Mouse (Mus musculus) embryonic facial prominence, embryonic 13.5 days (tissue): ENCODE results near the gene Rbbp8nl. TPM values are rescaled to one million over a fixed set of nuclear protein-coding genes. Genes with fewer than 3 reads are reported as not detected.
A peak's percentile ranks its signal among the peaks of the same experiment; 100 is the strongest.

Source experiments
- ATAC-seq: fragments of 200-750 bp; cut with Nextera tagmentation; 2 replicates; pipeline ENCODE4 v1.8.0; 2017; ENCODE audit warnings: low read depth; ENCODE audit not compliant: insufficient number of reproducible peaks, insufficient read depth, low FRiP score, low TSS enrichment
- H3K27ac ChIP-seq: fragments of 300-500 bp; sonication (generic); 2 replicates; pipeline ENCODE4 v1.5.1; 2015; ENCODE audit warnings: moderate library complexity, mild to moderate bottlenecking, inconsistent platforms
- H3K27me3 ChIP-seq: fragments of 300-500 bp; sonication (generic); 2 replicates; pipeline ENCODE4 v1.6.1; 2015; ENCODE audit warnings: mild to moderate bottlenecking, inconsistent platforms
- H3K36me3 ChIP-seq: fragments of 300-500 bp; sonication (generic); 2 replicates; pipeline ENCODE4 v1.6.1; 2015; ENCODE audit warnings: mild to moderate bottlenecking, inconsistent platforms
- H3K4me1 ChIP-seq: fragments of 300-500 bp; sonication (generic); 2 replicates; pipeline ENCODE4 v1.6.1; 2015; ENCODE audit warnings: inconsistent platforms
- H3K4me2 ChIP-seq: fragments of 300-500 bp; sonication (generic); 2 replicates; pipeline ENCODE4 v1.6.1; 2015; ENCODE audit warnings: moderate library complexity, mild to moderate bottlenecking, inconsistent platforms
- H3K4me3 ChIP-seq: fragments of 300-500 bp; sonication (generic); 2 replicates; pipeline ENCODE4 v1.5.1; 2015; ENCODE audit warnings: mild to moderate bottlenecking, inconsistent platforms
- H3K9ac ChIP-seq: fragments of 300-500 bp; sonication (generic); 2 replicates; pipeline ENCODE4 v1.6.1; 2015; ENCODE audit warnings: mild to moderate bottlenecking, inconsistent platforms
- H3K9me3 ChIP-seq: fragments of 300-500 bp; sonication (generic); 2 replicates; pipeline ENCODE4 v1.6.1; 2016; ENCODE audit warnings: inconsistent platforms
- WGBS: fragments of 180-500 bp; shearing (Covaris S2); methylation state at CpG from one replicate; pipeline ENCODE4 v1.1.7; 2015; ENCODE audit warnings: mixed read lengths; 5-methylcytosine and 5-hydroxymethylcytosine counted together
- polyA plus RNA-seq: library from polyadenylated mRNA; unstranded; fragments of >200 nt; fragmentation: Nextera tagmentation; extraction: Ambion mirVana; gene quantifications from 2 replicates; pipeline ENCODE4 v1.2.1, GENCODE M21; 2015

Gene Rbbp8nl
- 1.6 and 1.7 TPM in 2 replicates for polyA plus RNA-seq

DNA sequence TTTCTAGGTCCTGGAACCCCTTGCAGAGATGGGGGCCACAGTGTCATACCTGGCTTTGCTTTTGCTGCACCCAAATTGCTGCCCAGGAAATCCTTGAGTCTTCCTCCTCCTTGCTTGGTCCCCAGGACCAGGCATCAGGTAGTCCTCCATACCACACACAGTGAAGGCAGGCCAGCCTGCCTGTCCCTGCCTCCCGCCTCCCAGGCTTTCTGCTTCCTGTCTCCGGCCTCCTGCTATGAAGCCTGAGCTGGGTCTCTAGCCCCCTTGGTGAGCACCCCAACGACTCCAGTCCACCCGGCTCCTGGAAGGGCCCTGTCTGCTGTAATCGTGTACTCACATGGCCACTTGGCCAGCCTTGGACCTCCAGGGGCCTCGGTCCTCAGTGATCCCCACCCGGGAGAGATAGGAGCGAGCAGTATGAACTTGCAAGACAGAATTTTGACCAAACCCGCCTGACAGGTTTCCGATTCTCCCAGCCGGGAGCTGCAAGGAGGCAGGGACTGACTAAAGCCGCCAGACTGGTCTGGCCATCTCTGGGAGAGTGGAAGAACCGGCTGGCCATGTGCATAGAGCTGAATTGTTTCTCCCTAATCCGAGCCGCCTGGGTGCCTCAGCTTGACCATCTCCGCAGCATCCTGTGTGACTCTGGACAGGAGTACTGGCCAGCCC, at the start of gene Rbbp8nl:
Gene Rbbp8nl (minus strand): TSS at position 440 of the 669 bp plus-strand sequence.
- H3K4me3 ChIP-seq: peak within 1 kb of the TSS; percentile 25
- WGBS: 20% methylated on average over 16 of the region's 16 CpGs
- H3K9ac ChIP-seq: peak within 1 kb of the TSS; percentile 52
- ATAC-seq: peak; percentile 34; the same call in 1 of the 2 replicates
- H3K4me2 ChIP-seq: peak within 1 kb of the TSS; percentile 46
- no peaks in the 10 kb centered on the region for H3K9me3 ChIP-seq
- H3K27me3 ChIP-seq: no peaks in the 10 kb centered on the region
- H3K36me3 ChIP-seq: no peaks in the 10 kb centered on the region
- H3K27ac ChIP-seq: peak within 1 kb of the TSS; percentile 74
- peaks cover 13% of the 10 kb centered on the region; the same call in 1 of the 2 replicates for H3K4me1 ChIP-seq

DNA sequence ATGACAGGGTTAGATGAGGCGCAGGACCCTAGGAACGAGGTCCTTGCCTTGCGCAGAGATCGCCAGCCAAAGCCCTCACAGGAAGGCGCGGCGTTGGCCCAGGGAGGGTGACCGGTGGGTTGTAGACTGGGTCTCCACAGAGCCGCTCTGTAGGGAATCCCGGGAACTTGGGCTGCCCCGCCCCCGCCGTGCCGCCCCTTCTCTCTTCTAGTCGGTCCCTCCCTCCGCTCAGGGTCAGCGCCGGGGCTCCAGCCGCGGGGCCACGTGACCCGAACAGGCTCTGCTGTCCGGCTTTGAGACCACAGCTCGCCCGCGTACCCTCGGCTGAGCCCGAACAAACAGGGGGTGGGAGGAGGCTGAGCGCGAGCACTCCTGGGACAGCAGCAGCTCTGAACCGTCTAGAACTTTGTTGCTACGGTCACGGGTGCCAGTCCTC, 44.9 kb upstream of the Rbbp8nl start, which contains the start of gene Gata5:
Gene Gata5 (minus strand): TSS at position 149 of the 436 bp plus-strand sequence.
- peaks cover 90% of the 10 kb centered on the region for H3K27me3 ChIP-seq
- WGBS: under 1% methylated on average over 33 of the region's 33 CpGs
- 0 out of 2 replicates have a peak within 1 kb of the TSS, but pooled peaks have one; percentile 40 for H3K9ac ChIP-seq

DNA sequence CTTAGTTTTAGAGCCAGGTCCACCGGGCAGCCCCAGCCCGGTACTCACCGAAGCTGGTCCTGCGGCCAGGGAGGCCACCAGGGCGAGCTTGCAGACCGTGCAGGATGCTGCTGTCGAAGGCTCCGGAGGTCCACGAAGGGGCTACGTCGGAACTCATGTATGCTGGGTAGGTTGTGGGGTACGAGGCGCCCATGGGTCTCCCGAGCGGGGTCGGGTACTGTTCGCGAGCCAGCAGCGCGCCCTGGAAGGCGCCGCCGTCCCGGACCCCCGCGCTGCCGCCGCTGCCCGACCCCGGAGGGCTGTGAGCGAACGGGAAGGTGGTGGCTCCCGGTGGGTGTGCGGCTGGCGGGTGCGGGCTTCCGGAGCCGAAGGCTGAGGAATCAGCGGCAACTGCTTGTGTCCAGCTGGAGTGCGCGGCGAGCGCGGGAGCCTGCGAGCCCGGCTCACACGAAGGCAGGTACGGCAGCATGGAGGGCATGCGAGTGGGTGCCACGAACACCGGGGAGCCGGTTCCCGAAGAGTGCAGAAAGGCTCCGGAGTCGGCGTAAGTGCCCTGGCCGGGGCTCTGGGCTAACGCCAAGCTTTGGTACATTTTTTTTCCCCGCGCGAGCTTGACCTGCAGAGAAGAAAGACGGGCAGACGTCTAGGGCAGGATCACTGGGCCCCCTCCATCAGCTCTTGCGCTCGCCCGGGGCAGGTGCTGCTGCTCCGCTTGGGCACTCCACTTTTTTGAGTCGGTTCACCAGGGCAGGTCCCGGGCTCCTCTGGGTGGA, 44.3 kb upstream of the Rbbp8nl start:
- Histone ChIP-seq H3K4me2 (peak overlapping the region; percentile 64), H3K27me3 (peaks cover 85% of the 10 kb centered on the region), H3K36me3 (no peaks in the 10 kb centered on the region), H3K4me3 (peak overlapping the region; percentile 39), H3K27ac (no peak overlapping the region), H3K9ac (no peak overlapping the region), H3K4me1 (peaks cover 15% of the 10 kb centered on the region), H3K9me3 (no peaks in the 10 kb centered on the region)
- WGBS: under 1% methylated on average over 69 of the region's 69 CpGs
- no peak for ATAC-seq

More for the DNA sequence above, 44.9 kb upstream of the Rbbp8nl start, which contains the start of gene Gata5:
- Histone ChIP-seq H3K4me1 (peaks cover 15% of the 10 kb centered on the region), H3K36me3 (no peaks in the 10 kb centered on the region), H3K27ac (no peak within 1 kb of the TSS), H3K9me3 (no peaks in the 10 kb centered on the region), H3K4me3 (peak within 1 kb of the TSS; percentile 39), H3K4me2 (peak within 1 kb of the TSS; percentile 64)
- no peak; the same call in 1 of the 2 replicates for ATAC-seq

DNA sequence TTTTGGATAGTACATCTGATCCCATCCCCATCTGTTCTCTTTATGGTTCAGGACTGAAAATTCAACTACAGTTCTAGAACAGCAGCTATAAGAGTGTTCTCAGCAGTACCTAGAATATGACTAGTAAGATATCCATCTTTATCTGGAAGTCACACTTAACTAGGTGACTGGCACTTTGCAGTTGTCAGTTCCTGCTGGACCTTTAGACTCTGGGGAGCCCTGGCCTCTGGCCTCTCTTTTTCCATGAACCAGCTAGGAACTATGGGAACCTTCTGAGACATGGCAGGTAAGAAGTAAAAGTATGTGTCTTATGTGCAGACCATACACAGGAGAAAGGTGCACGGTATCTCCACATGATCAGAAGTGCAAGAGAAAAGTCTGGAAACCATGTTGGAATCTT, 39.8 kb upstream of the Rbbp8nl start:
- H3K36me3 ChIP-seq: no peaks in the 10 kb centered on the region
- no peak for ATAC-seq
- no peaks in the 10 kb centered on the region for H3K9me3 ChIP-seq
- H3K27ac ChIP-seq: no peak overlapping the region
- H3K9ac ChIP-seq: no peak overlapping the region
- WGBS: 96% methylated on average over 1 of the region's 1 CpGs
- H3K4me2 ChIP-seq: no peak overlapping the region
- H3K4me3 ChIP-seq: no peak overlapping the region
- H3K4me1 ChIP-seq: peaks cover 10% of the 10 kb centered on the region
- H3K27me3 ChIP-seq: peaks cover 46% of the 10 kb centered on the region

DNA sequence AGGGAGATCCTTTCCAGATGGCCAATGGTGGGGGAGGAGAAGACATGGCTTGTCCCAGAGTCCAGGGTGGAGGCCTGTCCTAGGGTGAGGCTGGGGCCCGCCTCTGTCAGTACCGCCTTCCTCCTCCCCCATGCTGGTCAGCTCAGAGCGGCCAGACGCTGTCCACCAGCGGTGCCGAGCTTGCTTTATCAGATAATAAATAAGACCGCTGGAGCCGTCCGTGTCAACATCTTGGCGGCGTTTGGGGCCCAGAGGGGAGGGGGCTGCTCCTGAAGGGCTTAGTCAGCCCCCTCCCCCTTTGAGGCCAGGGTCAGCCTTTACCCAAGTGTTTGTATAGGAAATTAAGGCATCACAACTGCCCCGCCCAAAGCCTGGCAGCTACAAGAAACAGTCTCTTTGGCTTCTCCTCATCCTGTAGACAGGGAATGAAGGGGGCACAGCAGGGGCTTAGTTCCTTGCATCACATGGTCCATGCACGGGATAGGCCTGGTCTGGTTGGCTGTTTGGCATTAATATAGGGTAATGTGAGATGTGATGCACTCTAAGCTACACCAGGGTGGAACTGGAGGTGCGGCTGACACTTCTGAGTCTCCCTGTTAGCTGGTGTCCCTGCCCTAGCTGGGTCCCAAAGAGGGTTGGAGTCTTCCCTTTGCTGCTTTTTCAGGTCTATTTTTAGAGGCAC, 33.1 kb upstream of the Rbbp8nl start:
- H3K4me3 ChIP-seq: no peak overlapping the region
- no peaks in the 10 kb centered on the region for H3K36me3 ChIP-seq
- no peak overlapping the region for H3K27ac ChIP-seq
- ATAC-seq: no peak
- no peak overlapping the region for H3K9ac ChIP-seq
- H3K9me3 ChIP-seq: no peaks in the 10 kb centered on the region
- no peak overlapping the region for H3K4me2 ChIP-seq
- H3K27me3 ChIP-seq: 0 out of 2 replicates have a peak, but pooled peaks cover 5% of the 10 kb centered on the region
- H3K4me1 ChIP-seq: peaks cover 7% of the 10 kb centered on the region; the same call in 1 of the 2 replicates
- WGBS: 29% methylated on average over 14 of the region's 14 CpGs

DNA sequence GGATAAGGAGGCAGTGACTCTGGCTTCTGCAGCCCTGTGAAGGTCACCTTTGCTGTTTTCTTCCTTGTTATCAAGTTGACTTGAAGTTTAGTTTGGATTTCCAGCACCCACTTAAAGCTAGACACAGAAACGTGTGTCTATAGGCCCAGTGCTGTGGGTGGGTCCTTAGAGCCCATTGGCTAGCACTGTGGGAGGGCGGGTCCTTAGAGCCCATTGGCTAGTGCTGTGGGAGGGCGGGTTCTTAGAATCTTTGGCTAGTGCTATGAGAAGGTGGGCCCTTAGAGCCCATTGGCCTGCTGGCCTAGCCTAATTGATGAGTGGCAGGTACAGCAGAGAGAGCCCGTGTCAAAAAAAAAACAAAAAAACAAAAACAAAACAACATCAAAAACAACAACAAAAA, 30.5 kb upstream of the Rbbp8nl start:
- Histone ChIP-seq H3K4me3 (no peak overlapping the region), H3K36me3 (no peaks in the 10 kb centered on the region), H3K27ac (no peak overlapping the region), H3K4me2 (no peak overlapping the region), H3K9me3 (no peaks in the 10 kb centered on the region), H3K4me1 (peaks cover 7% of the 10 kb centered on the region; the same call in 1 of the 2 replicates), H3K27me3 (no peaks in the 10 kb centered on the region), H3K9ac (no peak overlapping the region)
- WGBS: 68% methylated on average over 4 of the region's 4 CpGs
- ATAC-seq: no peak

DNA sequence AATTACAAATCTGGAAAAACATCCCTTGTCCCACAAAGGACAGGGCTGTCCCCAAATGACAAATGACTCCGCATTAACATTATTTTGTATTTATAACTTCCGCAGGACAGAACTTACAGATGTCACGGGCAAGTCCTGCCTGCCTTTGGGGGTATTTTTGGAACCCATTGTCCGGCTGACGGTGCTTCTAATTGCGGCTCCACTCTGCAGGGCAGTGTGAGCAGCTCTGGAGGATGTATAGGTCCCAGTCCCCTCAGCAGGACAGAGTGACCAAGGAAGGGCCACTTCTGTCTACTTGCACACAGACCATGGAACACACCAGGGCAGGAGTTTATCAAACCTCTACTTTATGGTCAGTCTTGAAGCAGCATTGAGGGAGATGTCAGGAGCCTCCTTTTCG, 27.9 kb upstream of the Rbbp8nl start:
- no peaks in the 10 kb centered on the region for H3K36me3 ChIP-seq
- H3K4me1 ChIP-seq: peaks cover 2% of the 10 kb centered on the region; the same call in 1 of the 2 replicates
- H3K27ac ChIP-seq: no peak overlapping the region
- H3K9me3 ChIP-seq: no peaks in the 10 kb centered on the region
- 80% methylated on average over 7 of the region's 7 CpGs for WGBS
- ATAC-seq: no peak
- H3K4me2 ChIP-seq: no peak overlapping the region
- H3K4me3 ChIP-seq: no peak overlapping the region
- H3K9ac ChIP-seq: no peak overlapping the region
- H3K27me3 ChIP-seq: no peaks in the 10 kb centered on the region

DNA sequence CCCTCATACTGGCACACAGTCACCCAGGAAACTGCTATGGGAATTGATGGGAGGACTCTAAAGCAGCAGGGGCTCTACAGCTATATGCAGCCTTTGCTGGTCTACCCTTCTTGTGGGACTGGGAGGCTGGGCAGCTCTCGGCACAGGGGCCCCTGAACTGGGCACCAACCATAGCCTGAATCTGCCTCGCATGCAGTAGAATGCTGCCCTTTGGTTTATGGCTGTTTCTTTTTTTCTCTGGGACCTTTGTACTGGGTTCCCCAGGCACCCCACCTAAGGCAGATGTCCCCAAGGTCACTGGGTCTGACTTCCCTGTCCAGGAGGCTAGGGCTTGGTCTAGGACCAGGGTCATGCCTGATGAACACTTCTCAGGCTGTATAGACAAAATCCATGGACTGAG, 24.6 kb upstream of the Rbbp8nl start:
- Histone ChIP-seq H3K4me1 (no peaks in the 10 kb centered on the region), H3K27me3 (no peaks in the 10 kb centered on the region), H3K36me3 (no peaks in the 10 kb centered on the region), H3K4me2 (no peak overlapping the region), H3K9ac (no peak overlapping the region), H3K9me3 (no peaks in the 10 kb centered on the region), H3K27ac (no peak overlapping the region), H3K4me3 (no peak overlapping the region)
- ATAC-seq: no peak
- WGBS: 73% methylated on average over 2 of the region's 2 CpGs

DNA sequence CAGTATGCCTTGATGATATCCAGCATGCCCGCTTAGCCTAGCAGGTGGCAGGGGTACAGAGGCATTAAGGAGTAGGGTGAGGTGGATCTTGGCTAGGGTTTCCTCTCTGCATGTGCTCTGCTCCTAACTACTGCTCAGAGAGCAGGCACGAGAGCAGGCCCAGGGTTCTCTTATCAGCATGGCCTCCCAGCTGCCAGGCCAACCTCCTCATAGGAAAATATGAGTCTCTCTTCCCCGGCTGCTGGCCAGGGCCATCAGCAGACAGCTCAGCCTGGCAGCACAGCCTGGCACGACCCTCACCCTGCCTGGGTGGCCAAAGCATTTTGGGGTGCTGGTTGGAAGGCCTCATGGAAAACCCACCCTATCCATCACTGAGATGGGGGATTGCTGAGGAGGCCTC, 21.5 kb upstream of the Rbbp8nl start:
- H3K27me3 ChIP-seq: no peaks in the 10 kb centered on the region
- no peaks in the 10 kb centered on the region for H3K36me3 ChIP-seq
- H3K27ac ChIP-seq: no peak overlapping the region
- H3K9ac ChIP-seq: no peak overlapping the region
- H3K4me1 ChIP-seq: no peaks in the 10 kb centered on the region
- no peak overlapping the region for H3K4me3 ChIP-seq
- WGBS: 83% methylated on average over 4 of the region's 4 CpGs
- H3K9me3 ChIP-seq: no peaks in the 10 kb centered on the region
- H3K4me2 ChIP-seq: no peak overlapping the region
- ATAC-seq: no peak

DNA sequence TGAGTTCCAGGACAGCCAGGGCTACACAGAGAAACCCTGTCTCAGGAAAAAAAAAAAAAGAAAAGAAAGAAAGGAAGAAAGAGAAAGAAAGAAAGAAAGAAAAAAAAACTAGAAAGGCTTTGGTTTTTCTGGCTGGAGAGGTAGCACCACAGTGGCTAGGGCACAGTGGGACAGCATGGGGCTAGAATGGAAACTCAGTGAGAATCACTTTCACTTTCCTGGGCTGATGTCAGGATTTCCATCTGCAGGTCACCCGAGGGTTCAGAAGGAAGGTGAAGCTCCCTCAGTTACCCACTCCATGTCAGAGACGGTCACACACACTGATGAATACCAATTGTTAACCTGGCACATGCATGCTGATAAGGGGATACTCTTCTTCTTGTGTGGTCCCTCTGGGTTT, 18.0 kb upstream of the Rbbp8nl start:
- peaks cover 2% of the 10 kb centered on the region; the same call in 1 of the 2 replicates for H3K9me3 ChIP-seq
- H3K4me1 ChIP-seq: no peaks in the 10 kb centered on the region
- H3K36me3 ChIP-seq: no peaks in the 10 kb centered on the region
- no peaks in the 10 kb centered on the region for H3K27me3 ChIP-seq
- H3K4me3 ChIP-seq: no peak overlapping the region
- no peak overlapping the region for H3K4me2 ChIP-seq
- no peak overlapping the region for H3K27ac ChIP-seq
- H3K9ac ChIP-seq: no peak overlapping the region
- WGBS: 72% methylated on average over 2 of the region's 2 CpGs
- no peak for ATAC-seq

DNA sequence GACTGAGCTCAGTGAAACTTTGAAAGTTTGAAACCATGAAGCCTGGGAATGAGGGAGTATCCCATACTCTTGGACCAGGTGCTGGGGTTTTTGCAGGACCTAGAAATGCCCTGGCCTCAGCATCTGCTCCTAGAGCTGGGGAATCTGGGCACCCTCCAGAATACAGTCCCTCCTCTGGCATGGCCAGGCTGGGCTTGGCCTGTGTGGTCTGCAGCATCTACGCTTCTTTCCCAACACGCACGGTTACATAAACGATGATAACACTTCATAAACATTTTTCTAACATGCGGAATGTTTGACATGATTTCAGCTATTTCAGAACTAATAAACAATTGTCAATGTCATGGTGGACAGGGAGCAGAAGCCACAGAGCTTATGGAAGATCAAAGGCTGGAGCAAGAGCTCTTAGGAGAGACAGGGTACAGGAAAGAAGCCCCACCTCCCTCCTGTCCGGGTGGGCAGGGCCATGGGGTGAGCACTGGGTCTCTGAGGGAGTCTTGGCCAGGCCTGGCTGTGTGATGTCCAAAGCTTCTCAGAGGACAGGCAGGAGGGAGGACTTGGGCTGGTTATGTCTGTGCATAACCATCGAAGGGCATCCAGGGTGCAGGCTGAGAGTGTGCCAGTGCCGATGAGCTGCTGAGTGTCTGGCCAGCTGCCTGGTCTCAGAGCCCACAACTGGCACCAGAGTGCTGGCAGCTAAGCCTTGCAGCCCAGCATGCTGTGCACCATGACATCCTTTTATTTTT, 16.9 kb upstream of the Rbbp8nl start:
- H3K9ac ChIP-seq: no peak overlapping the region
- 83% methylated on average over 8 of the region's 8 CpGs for WGBS
- no peak for ATAC-seq
- H3K4me3 ChIP-seq: no peak overlapping the region
- no peaks in the 10 kb centered on the region for H3K4me1 ChIP-seq
- H3K9me3 ChIP-seq: peaks cover 2% of the 10 kb centered on the region; the same call in 1 of the 2 replicates
- no peaks in the 10 kb centered on the region for H3K36me3 ChIP-seq
- H3K4me2 ChIP-seq: no peak overlapping the region
- no peak overlapping the region for H3K27ac ChIP-seq
- no peaks in the 10 kb centered on the region for H3K27me3 ChIP-seq
